Mouse (Mus musculus) megakaryocyte, adult 5-6 weeks (primary cell): ENCODE measurements around the gene Ksr2. TPM values are rescaled to one million over a fixed set of nuclear protein-coding genes. Genes with fewer than 3 reads are reported as not detected.

Experiments used
- ATAC-seq: 2 replicates; pipeline ENCODE4 v1.8.0; 2016; ENCODE audit warnings: mild to moderate bottlenecking, inconsistent platforms; ENCODE audit not compliant: poor library complexity, severe bottlenecking
- total RNA-seq, 2 experiments: library from RNA; stranded (forward) in 1 of 2; stranded (reverse) in 1 of 2; fragments of 153-499, 151-499 nt in 1 of 2; fragments of 221-1000, 200-1000 nt in 1 of 2; gene quantifications; 2 replicates each; pipeline versions ENCODE4 v1.2.3 to v1.2.4; 2015 to 2017

Gene Ksr2
- total RNA-seq, 2 experiments from 2014 or later, result under 0.01 to 0.13 TPM

- no peak for ATAC-seq
These were observed 67.4 kb downstream of the Ksr2 start for GRCm38 (mm10) chr5:117481162-117481561.

DNA sequence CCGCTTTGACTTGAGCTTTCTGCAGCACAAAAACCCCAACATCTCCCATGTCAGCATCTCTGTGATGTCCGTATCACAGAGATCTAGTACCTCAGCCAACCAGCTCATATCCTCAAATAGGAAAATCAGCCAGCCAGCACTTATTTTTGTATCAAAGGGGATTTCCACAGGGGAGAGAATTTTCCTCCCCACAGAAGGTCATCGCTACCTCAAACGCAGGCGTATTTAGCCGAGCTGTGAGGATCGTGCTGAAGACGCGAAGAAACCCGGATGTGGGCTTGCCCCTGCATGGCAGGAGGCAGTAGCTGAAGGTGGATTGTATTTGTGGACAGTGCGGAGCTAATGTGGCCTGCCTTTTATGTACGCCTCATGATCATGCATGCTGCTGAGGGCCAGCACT, 67.8 kb downstream of the Ksr2 start:
- no peak for ATAC-seq

GRCm38 (mm10) chr5:117482013-117482412, 68.2 kb downstream of the Ksr2 start:
- no peak for ATAC-seq

DNA sequence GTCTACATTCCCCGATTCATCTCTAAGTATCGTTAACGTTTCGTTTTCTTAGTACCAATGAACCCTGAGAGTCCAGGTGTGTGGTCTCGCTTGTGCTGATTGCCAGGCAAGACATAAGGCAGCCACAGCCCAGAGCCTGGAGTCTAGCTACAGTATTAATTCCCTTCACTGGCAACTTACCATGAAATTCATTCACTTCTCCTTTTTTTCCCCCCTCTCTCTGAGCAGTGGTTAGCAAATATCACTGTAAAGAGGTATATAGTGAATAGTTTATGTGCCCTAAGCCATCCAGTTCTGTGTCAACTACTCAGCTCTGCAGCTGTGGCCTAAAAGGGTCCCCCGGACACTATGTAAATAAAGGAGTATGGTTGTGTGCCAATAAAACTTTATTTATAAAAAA, 71.6 kb downstream of the Ksr2 start:
- no peak for ATAC-seq

GRCm38 (mm10) chr5:117486092-117486491, 72.3 kb downstream of the Ksr2 start:
- ATAC-seq, result peak; percentile 47

DNA sequence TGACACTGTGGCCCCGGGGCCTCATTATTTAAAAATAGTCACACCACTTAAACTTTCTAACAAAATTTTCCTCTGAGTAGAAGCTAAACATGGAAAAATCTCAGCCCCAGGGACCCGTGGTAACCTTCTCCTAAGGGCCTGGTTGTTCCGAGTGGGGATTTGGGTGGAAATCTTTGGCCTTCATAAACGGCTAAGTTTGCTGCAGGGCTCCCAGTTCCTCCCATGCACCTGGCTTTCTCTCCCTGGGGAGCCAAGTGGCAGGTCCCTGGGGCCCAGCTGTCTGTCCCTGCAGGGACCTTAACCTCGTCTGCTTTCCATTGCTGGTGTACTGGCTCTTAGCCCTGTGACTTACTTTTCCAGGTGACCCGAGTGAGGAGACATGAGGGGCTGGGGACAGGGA, 74.4 kb downstream of the Ksr2 start:
- ATAC-seq, result no peak

DNA sequence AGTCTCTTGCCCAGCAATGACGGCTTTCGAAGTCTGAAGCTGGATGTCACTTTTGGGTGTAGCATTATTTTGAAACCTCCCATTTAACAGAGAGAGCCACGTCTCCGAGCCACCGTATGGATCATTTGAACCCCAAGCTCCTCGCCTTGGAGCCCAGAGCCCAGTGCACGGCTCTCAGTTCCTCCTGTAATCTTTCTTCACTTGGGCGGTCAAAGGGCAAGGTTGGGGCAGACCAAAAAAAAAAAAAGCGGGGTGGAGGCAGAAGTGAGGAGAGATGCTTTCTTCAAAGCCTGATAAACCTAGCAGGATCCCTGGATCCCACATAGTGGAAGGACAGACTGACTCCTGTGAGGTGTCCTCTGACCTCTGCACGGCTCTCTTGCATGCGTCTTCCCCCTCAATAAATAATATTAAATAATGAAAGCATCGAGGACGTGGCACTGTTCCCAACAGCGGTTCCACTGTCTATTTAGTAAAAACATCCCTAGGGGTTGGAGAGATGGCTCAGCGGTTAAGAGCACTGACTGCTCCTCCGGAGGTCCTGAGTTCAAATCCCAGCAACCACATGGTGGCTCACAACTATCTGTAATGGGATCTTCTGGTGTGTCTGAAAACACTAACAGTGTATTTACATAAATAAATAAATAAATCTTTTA, 75.0 kb downstream of the Ksr2 start:
- ATAC-seq, result no peak

DNA sequence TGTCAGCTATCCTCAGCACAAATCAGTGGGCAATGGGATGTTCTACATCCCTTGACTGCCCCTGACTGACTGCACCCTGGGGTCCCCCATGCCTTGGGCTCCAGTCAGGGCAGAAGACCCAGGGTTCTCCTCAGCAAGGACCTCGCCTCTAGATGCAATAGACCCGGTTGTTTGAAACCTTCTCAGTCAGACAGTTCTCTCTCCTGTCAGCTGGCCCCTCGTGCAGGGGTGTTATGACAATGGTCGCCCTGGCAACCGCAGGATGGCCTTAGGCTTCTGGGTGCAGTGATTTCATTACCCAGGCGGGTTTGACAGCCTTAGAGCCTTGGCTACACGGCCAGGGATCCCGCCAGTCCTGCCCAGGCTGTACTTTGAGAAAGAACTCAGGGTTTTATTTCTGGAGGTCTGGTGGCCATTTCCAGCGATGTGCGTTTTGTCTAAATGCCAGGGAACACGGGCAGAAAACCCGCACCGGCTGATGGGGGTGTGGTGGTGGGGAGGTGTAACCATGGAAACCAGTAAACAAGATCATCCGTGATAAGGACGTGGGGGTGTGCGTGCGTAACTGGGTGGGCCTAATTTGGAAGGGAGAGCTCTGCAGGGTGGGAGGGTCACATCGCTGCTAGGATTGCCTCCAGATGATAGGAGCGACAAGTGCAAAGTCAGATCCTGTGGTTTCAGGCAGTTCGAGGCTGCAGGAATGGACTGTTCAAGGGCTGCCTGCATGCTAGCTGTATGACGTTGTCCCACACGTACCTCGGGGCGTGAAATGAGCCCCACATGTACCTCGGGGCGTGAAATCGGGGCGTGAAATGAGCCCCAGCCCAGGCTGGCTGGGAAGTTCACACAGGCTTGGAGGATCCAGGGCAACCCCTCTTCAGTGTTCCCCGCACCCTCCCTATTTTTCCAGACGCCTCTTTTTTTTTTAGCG, 79.4 kb downstream of the Ksr2 start:
- ATAC-seq, result no peak

- ATAC-seq, result peak; percentile 67
These were observed 80.1 kb downstream of the Ksr2 start for GRCm38 (mm10) chr5:117493947-117494346.

GRCm38 (mm10) chr5:117497084-117497483, 83.3 kb downstream of the Ksr2 start:
- ATAC-seq, result no peak; the same call in 1 of the 2 replicates

DNA sequence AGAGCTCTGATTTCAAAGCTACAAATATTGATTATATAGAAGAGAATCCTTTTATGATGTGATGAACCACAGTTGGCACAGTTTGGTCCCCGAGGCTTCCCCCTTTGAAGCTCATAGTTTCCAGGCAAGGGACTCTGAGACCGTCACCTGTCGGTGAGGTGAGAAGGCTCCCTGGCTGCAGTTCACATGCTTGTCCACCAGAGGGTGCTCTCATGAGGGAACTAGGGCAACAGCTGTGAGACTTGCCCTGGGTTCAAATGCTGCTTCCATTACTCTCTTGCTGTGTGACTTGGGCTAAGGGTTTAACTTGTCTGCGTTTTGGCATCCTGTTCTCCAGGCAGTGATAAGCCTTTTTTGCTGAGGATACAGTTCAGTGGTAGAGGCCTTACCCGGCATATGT, 88.8 kb downstream of the Ksr2 start:
- peak; percentile 33; the same call in 1 of the 2 replicates for ATAC-seq

DNA sequence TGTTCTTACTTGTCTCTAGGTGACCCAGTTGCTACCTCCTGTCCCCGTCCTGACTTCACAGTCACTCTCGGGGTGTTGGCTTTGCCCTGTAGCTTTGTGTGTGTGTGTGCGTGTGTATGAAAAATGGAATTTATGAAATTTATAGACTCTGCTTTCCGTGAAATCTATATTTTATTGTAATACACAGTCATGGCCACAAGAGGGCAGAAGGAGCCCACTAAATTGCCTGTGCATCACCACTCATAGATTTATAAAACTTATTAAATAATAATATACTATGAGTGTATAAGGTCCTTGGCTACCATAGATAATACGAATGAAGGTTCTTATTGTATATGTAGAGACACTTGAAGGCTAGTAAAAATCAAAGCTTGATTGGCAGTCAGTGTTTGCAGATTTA, 90.6 kb downstream of the Ksr2 start:
- ATAC-seq, result no peak

GRCm38 (mm10) chr5:117505204-117505603, 91.4 kb downstream of the Ksr2 start:
- peak; percentile 73 for ATAC-seq

GRCm38 (mm10) chr5:117505769-117506168, 92.0 kb downstream of the Ksr2 start:
- ATAC-seq, result no peak

GRCm38 (mm10) chr5:117506406-117506805, 92.6 kb downstream of the Ksr2 start:
- peak; percentile 34; the same call in 1 of the 2 replicates for ATAC-seq

DNA sequence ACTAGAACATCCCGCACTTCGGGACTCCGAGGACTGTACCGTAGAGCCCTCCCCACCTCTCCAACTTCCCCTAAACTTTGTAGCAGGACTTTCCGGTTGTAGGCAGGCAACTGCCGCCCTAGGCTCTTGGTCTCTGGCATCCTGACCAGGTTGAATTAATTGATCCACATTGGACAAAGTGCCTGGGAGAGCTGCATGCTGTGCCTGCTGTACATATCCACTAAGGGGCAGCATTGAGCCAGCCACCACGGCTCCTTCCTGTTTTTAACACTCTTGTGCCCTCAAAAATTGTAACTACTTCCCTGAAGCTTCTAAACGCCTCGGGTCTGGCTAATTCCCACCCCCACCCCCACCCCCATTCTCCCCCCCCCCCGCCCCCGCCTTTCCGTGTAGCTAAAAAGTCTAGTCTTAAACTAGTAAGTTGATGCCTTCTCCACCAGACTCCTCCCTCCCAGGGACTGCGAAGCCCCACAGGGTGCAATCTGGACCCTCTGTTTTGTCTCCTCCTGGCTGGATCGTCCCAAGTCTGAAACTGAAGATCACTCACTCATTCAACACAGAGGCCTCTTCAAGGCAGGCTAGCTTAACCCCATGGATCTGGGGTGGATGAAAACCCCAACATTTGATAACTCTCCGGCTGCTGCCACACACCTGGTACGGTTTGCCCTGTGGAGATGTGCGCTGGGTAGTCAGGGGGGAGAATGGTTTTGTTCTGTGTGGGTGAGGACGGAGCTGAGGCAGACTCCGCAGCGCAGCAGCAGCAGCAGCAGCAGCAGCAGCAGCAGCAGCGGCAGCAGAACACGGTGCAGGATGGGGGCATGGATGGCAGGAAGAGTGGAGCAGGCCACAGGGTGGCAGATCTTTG, 95.9 kb downstream of the Ksr2 start:
- ATAC-seq, result peak; percentile 78

GRCm38 (mm10) chr5:117510864-117511263, 97.1 kb downstream of the Ksr2 start:
- ATAC-seq, result no peak

- no peak for ATAC-seq
These were observed 101.6 kb downstream of the Ksr2 start for GRCm38 (mm10) chr5:117515396-117515795.

- no peak for ATAC-seq
These were observed 102.1 kb downstream of the Ksr2 start for GRCm38 (mm10) chr5:117515861-117516260.

GRCm38 (mm10) chr5:117516597-117516996, 102.8 kb downstream of the Ksr2 start:
- no peak for ATAC-seq
